Mouse (Mus musculus) stomach, postnatal 0 days (tissue): Measurements from ENCODE around the gene Mymk. TPM values are rescaled to one million over a fixed set of nuclear protein-coding genes. Genes with fewer than 3 reads are reported as not detected.

ENCODE experiments used
- ATAC-seq: fragments of 200-750 bp; cut with Nextera tagmentation; 2 replicates; pipeline ENCODE4 v1.8.0; 2017; ENCODE audit not compliant: low FRiP score, low TSS enrichment
- DNase-seq: peaks from one replicate; pipeline ENCODE4 v3.0.0-alpha.2; 2016; ENCODE audit warnings: low spot score
- H3K27ac ChIP-seq: fragments of 300-500 bp; sonication (generic); replicated peaks from 2 replicates; pipeline ENCODE4 v1.5.1; 2014; ENCODE audit warnings: mild to moderate bottlenecking, control low read depth
- H3K27me3 ChIP-seq: fragments of 300-500 bp; sonication (generic); 2 replicates; pipeline ENCODE4 v1.6.1; 2014; ENCODE audit warnings: low read length; ENCODE audit not compliant: control insufficient read depth, insufficient read depth
- H3K36me3 ChIP-seq: fragments of 300-500 bp; sonication (generic); 2 replicates; pipeline ENCODE4 v1.6.1; 2014; ENCODE audit warnings: low read length, mixed read lengths; ENCODE audit not compliant: control insufficient read depth, insufficient read depth
- H3K4me1 ChIP-seq: fragments of 300-500 bp; sonication (generic); replicated peaks from 2 replicates; pipeline ENCODE4 v1.6.1; 2014; ENCODE audit warnings: antibody characterized with exemption; ENCODE audit not compliant: control insufficient read depth, insufficient read depth
- H3K4me2 ChIP-seq: fragments of 300-500 bp; sonication (generic); replicated peaks from 2 replicates; pipeline ENCODE4 v1.6.1; 2014; ENCODE audit warnings: low read depth, mild to moderate bottlenecking, control low read depth, moderate library complexity
- H3K4me3 ChIP-seq: fragments of 300-500 bp; sonication (generic); 2 replicates; pipeline ENCODE4 v1.5.1; 2014; ENCODE audit warnings: low read depth, low read length, control low read depth
- H3K9ac ChIP-seq: fragments of 300-500 bp; sonication (generic); 2 replicates; pipeline ENCODE4 v1.6.1; 2014; ENCODE audit warnings: mild to moderate bottlenecking, low read length, control low read depth, mixed read lengths
- H3K9me3 ChIP-seq: fragments of 300-500 bp; sonication (generic); 2 replicates; pipeline ENCODE4 v1.6.1; 2016; ENCODE audit warnings: low read length; ENCODE audit not compliant: control insufficient read depth
- CTCF ChIP-seq: IDR thresholded peaks from 2 replicates; pipeline ENCODE4 v1.5.1; 2016; ENCODE audit warnings: antibody characterized with exemption, low read depth, mild to moderate bottlenecking, moderate library complexity
- EP300 ChIP-seq: optimal IDR thresholded peaks from 2 replicates; pipeline ENCODE3; 2016; ENCODE audit warnings: antibody characterized with exemption
- WGBS: fragments of 180-500 bp; shearing (Covaris S2); extraction: QIAGEN DNeasy Blood & Tissue Kit; methylation state at CpG from one replicate; pipeline ENCODE4 v1.1.7; 2014; 5-methylcytosine and 5-hydroxymethylcytosine counted together
- polyA plus RNA-seq: library from polyadenylated mRNA; unstranded; fragments of >200 nt; fragmentation: Nextera tagmentation; extraction: Ambion mirVana; gene quantifications from 2 replicates; pipeline ENCODE4 v1.2.1, GENCODE M21; 2015

Mymk gene
- polyA plus RNA-seq, 1 experiment from 2014 or later = 0.55 TPM

DNA sequence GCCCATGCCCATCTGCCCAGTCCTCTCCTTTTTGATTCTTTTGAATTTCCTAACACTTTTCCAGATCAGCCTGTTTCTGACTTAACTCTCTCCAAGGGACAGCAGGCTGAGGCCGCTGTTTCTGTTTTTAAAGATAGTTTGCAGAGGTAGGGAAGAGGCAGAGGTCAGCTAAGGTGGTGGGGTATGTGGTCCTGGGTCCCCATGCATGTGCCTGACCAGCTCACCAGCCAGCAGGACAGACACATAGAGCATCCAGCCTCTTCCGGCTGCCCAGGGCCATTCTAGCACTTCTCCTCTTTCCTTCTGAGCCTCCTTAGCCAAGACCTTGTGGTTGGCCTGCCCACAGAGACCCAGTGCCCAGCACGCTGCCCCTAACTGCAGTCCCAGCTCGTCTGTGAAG lies 13.7 kb downstream of the Mymk start:
- H3K27me3 ChIP-seq = no peaks in the 10 kb centered on the region
- TF ChIP-seq EP300 (no peak), CTCF (no peak)
- no peaks in the 10 kb centered on the region for H3K36me3 ChIP-seq
- no peak overlapping the region for H3K9ac ChIP-seq
- no peak overlapping the region for H3K4me2 ChIP-seq
- H3K27ac ChIP-seq = no peak overlapping the region
- no peaks in the 10 kb centered on the region for H3K9me3 ChIP-seq
- H3K4me1 ChIP-seq = 0 out of 2 replicates have a peak, but pooled peaks cover 2% of the 10 kb centered on the region
- 35% methylated on average over 4 of the region's 4 CpGs for WGBS
- ATAC-seq (no peak), DNase-seq (no peak)
- H3K4me3 ChIP-seq = no peak overlapping the region

DNA sequence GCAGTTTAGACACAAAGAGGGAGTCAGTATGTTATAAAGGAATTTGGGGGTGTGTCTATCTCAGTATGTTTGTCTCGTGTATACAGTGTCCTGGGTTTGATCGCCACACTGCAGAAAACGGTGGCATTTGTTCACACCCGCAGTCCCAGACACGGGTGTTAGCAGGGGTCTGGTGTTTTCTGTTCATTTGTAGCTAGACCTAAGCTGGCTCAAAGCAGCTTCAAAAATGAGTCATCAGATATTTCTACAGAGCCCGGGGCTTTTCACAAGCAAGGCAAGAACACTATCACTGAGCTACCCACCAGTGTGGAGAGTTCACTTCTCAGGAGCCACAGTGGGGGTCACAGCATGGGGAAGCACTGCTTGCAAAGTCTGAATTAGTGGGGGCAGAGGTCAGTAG lies 22.6 kb downstream of the Mymk start:
- H3K27me3 ChIP-seq = no peaks in the 10 kb centered on the region
- WGBS = 29% methylated on average over 6 of the region's 6 CpGs
- no peaks in the 10 kb centered on the region for H3K9me3 ChIP-seq
- DNase-seq = no peak
- no peak overlapping the region for H3K4me2 ChIP-seq
- no peaks in the 10 kb centered on the region for H3K4me1 ChIP-seq
- ATAC-seq = no peak
- no peaks in the 10 kb centered on the region for H3K36me3 ChIP-seq
- TF ChIP-seq EP300 = no peak
- no peak overlapping the region for H3K4me3 ChIP-seq
- H3K27ac ChIP-seq = no peak overlapping the region
- no peak overlapping the region for H3K9ac ChIP-seq

GRCm38 (mm10) chr2:27045979-27046770 lies 25.8 kb downstream of the Mymk start:
- H3K4me1 ChIP-seq = no peaks in the 10 kb centered on the region
- no peaks in the 10 kb centered on the region for H3K27me3 ChIP-seq
- H3K4me2 ChIP-seq = no peak overlapping the region
- no peak for DNase-seq
- H3K9ac ChIP-seq = no peak overlapping the region
- no peak overlapping the region for H3K4me3 ChIP-seq
- WGBS = 64% methylated on average over 8 of the region's 8 CpGs
- H3K27ac ChIP-seq = peak overlapping the region; percentile 65
- TF ChIP-seq CTCF (no peak; the same call in 1 of the 2 replicates), EP300 (no peak)
- H3K9me3 ChIP-seq = no peaks in the 10 kb centered on the region
- no peaks in the 10 kb centered on the region for H3K36me3 ChIP-seq
- peak; percentile 70 for ATAC-seq

DNA sequence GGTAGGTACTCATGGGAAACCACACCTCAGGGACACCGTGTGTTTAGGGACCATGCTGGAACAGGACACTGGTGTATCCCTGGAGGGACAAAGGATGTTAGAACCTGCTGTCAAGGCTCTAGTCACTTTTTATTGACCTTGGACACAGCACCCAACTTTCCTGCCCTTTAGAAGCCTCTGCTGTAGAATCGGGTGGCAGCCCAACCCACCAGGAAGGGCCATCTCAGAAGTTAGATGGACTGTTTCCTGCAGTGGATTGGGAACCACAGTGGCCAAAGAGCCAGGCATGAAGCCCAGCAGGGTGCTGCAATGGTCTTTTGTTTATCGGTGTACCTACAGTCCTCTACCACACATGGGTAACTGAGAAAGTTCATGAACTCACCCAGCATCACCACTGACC lies 27.3 kb downstream of the Mymk start:
- Histone ChIP-seq H3K9ac (no peak overlapping the region), H3K4me1 (no peaks in the 10 kb centered on the region), H3K27me3 (no peaks in the 10 kb centered on the region), H3K4me2 (no peak overlapping the region), H3K27ac (no peak overlapping the region), H3K4me3 (no peak overlapping the region), H3K9me3 (no peaks in the 10 kb centered on the region), H3K36me3 (no peaks in the 10 kb centered on the region)
- no peak for TF ChIP-seq EP300
- TF ChIP-seq CTCF = no peak
- 81% methylated on average over 3 of the region's 3 CpGs for WGBS
- ATAC-seq (no peak), DNase-seq (no peak)

DNA sequence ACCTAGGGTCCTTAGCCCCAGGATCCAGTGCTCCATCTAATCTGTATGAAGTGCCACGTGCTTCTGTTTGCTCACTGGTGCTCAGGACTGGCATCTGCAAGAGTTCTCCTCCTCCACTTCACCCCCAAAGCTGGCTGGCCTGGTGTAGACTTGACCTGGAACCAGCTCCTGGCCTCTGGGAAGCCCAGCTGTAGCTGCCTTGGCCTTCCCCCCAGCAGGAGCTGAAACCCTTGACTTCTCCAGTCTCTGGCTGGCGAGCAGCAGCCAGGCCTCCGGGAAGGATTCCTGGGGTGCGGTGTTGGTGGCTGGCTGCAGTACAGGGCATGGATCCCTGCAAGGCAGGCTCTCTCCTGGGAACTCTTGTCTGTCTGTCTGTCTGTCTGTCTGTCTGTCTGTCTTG lies 27.8 kb downstream of the Mymk start:
- 70% methylated on average over 4 of the region's 4 CpGs for WGBS
- Histone ChIP-seq H3K9ac (0 out of 2 replicates have a peak overlapping the region, but pooled peaks have one; percentile 8), H3K9me3 (no peaks in the 10 kb centered on the region), H3K4me2 (no peak overlapping the region), H3K36me3 (no peaks in the 10 kb centered on the region), H3K4me3 (no peak overlapping the region), H3K27ac (no peak overlapping the region), H3K27me3 (no peaks in the 10 kb centered on the region), H3K4me1 (no peaks in the 10 kb centered on the region)
- TF ChIP-seq EP300 (no peak), CTCF (no peak)
- ATAC-seq = no peak
- no peak for DNase-seq

- no peak overlapping the region for H3K27ac ChIP-seq
- H3K9ac ChIP-seq = no peak overlapping the region
- DNase-seq = peak; percentile 78
- no peak overlapping the region for H3K4me3 ChIP-seq
- no peaks in the 10 kb centered on the region for H3K27me3 ChIP-seq
- WGBS = 19% methylated on average over 3 of the region's 3 CpGs
- H3K36me3 ChIP-seq = no peaks in the 10 kb centered on the region
- no peak overlapping the region for H3K4me2 ChIP-seq
- no peaks in the 10 kb centered on the region for H3K4me1 ChIP-seq
- no peak for TF ChIP-seq EP300
- peak; percentile 93 for TF ChIP-seq CTCF
- ATAC-seq = peak; percentile 69
- H3K9me3 ChIP-seq = no peaks in the 10 kb centered on the region
Measured at GRCm38 (mm10) chr2:27043461-27043860, 28.5 kb downstream of the Mymk start.
